Mouse (Mus musculus): Measurements from ENCODE around the gene Zdhhc11. TPM values are rescaled to one million over a fixed set of nuclear protein-coding genes. Genes with fewer than 3 reads are reported as not detected.

The Zdhhc11 gene
- polyA plus RNA-seq, 1 experiment from 2014 or later: not detected

- Histone ChIP-seq H3K9ac (no peak overlapping the region), H3K36me3 (replicated peaks) (peaks cover 17% of the 10 kb centered on the region), H3K27ac (no peak overlapping the region), H3K27me3 (no peaks in the 10 kb centered on the region), H3K4me1 (no peaks in the 10 kb centered on the region), H3K4me3 (replicated peaks) (no peak overlapping the region), H3K4me2 (no peak overlapping the region), H3K9me3 (no peaks in the 10 kb centered on the region)
- no peak for ATAC-seq (ENCODE audit: low FRiP score)
- WGBS: 84% methylated on average over 8 of the region's 8 CpGs
Measured at GRCm38 (mm10) chr13:74031133-74031532, 67.5 kb downstream of the Zdhhc11 start.

GRCm38 (mm10) chr13:74034756-74035155 is 71.1 kb downstream of the Zdhhc11 start:
- Histone ChIP-seq H3K27me3 (no peaks in the 10 kb centered on the region), H3K4me2 (no peak overlapping the region), H3K36me3 (replicated peaks) (peaks cover 32% of the 10 kb centered on the region), H3K9ac (no peak overlapping the region), H3K4me3 (replicated peaks) (no peak overlapping the region), H3K27ac (no peak overlapping the region), H3K4me1 (no peaks in the 10 kb centered on the region), H3K9me3 (no peaks in the 10 kb centered on the region)
- no peak for ATAC-seq (ENCODE audit: low FRiP score)
- 87% methylated on average over 2 of the region's 2 CpGs for WGBS

- Histone ChIP-seq H3K9ac (no peak overlapping the region), H3K4me3 (replicated peaks) (no peak overlapping the region), H3K27me3 (no peaks in the 10 kb centered on the region), H3K27ac (no peak overlapping the region), H3K4me2 (no peak overlapping the region), H3K9me3 (no peaks in the 10 kb centered on the region), H3K4me1 (no peaks in the 10 kb centered on the region), H3K36me3 (replicated peaks) (peaks cover 42% of the 10 kb centered on the region)
- WGBS: 88% methylated on average over 2 of the region's 2 CpGs
- no peak for ATAC-seq (ENCODE audit: low FRiP score)
Measured at GRCm38 (mm10) chr13:74035776-74036175, 72.1 kb downstream of the Zdhhc11 start.

DNA sequence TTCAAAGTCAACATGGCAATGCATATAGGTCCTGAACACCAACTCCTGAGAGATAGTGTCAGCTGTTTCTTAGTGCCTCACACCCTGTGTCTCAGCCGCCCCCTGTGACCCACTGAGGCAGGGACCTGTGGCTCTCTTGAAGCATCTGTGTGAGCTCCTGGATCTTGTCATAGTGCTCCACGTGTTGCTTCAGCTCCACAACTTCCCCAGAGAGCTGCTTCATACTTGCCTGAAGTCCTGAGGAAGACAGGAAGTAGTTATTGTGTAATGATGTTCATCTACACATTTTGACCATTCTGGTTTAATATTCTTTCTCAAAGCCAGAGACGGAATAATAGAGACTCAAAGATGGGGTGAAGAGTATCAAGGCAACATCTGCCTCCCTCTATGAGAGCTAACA is 76.3 kb downstream of the Zdhhc11 start:
- Histone ChIP-seq H3K36me3 (replicated peaks) (peaks cover 61% of the 10 kb centered on the region), H3K4me2 (no peak overlapping the region), H3K27ac (no peak overlapping the region), H3K4me3 (replicated peaks) (no peak overlapping the region), H3K4me1 (no peaks in the 10 kb centered on the region), H3K9ac (no peak overlapping the region), H3K9me3 (no peaks in the 10 kb centered on the region), H3K27me3 (no peaks in the 10 kb centered on the region)
- WGBS: 86% methylated on average over 3 of the region's 3 CpGs
- no peak for ATAC-seq (ENCODE audit: low FRiP score)

Small RNAs within 50 kb of the gene (microRNA-seq; reads per million reads assigned to microRNA genes)
- gene Gm25197: not detected

Other genes starting within 250 kb of the Zdhhc11 start
- gene Slc12a7, start 230.8 kb upstream of the Zdhhc11 start, polyA plus RNA-seq (2016; fragmentation: Nextera tagmentation; extraction: Ambion mirVana): 40.6 and 48.9 TPM in 2 replicates
- 7.9 and 8.8 TPM in 2 replicates for gene Nkd2, start 116.2 kb upstream of the Zdhhc11 start, polyA plus RNA-seq (2016; fragmentation: Nextera tagmentation; extraction: Ambion mirVana)
- gene Trip13, start 26.1 kb upstream of the Zdhhc11 start, polyA plus RNA-seq (2016; fragmentation: Nextera tagmentation; extraction: Ambion mirVana): 45.3 and 47.2 TPM in 2 replicates
- 77.5 and 82.6 TPM in 2 replicates for gene Brd9, start 26.0 kb upstream of the Zdhhc11 start, polyA plus RNA-seq (2016; fragmentation: Nextera tagmentation; extraction: Ambion mirVana)
- 4.2 and 5.1 TPM in 2 replicates for gene Tppp, start 45.6 kb downstream of the Zdhhc11 start, polyA plus RNA-seq (2016; fragmentation: Nextera tagmentation; extraction: Ambion mirVana)
- 19.1 and 24.8 TPM in 2 replicates for gene Cep72, start 98.4 kb downstream of the Zdhhc11 start, polyA plus RNA-seq (2016; fragmentation: Nextera tagmentation; extraction: Ambion mirVana)
- not detected in 2 replicates for gene Slc9a3, start 157.6 kb downstream of the Zdhhc11 start, polyA plus RNA-seq (2016; fragmentation: Nextera tagmentation; extraction: Ambion mirVana)
- 80.6 and 87.3 TPM in 2 replicates for gene Exoc3, start 244.9 kb downstream of the Zdhhc11 start, polyA plus RNA-seq (2016; fragmentation: Nextera tagmentation; extraction: Ambion mirVana)

Measured in forebrain, embryonic 12.5 days (tissue).